Comparison of ENCODE assay signal across 8 mouse cellular contexts in the genomic region with DNA sequence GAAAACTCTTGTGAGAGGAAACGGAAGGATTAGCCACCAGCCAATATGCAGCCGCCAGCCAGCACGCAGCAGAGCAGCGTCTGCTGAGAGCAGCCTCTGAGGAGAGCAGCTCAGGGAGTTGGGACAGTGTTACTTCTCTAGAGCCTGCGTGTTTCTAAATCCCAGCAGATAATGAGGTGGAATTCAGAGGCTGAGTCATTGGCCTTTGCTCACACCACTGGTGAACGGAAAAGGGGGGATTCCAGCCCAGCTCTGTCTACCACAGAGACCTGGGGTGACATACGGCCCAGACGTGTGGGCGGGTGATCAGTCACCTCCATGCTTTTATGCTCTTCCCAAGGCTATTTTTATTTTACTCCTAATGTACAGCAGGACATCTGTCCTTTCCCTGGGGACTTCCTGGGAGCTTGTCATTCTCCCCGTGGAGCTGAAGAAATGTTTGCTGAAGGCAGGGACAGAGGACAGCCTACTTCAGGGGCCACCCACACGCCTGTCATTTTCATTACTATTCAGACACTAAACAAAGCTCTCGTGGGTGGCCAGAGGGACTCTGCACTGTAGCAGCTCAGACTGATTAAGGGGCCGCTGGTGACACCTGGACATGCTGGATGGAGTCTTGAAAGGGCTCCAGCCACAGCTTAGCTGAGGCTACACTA. TPM values are rescaled to one million over a fixed set of nuclear protein-coding genes. Genes with fewer than 3 reads are reported as not detected.
A peak's percentile ranks its signal among the peaks of the same experiment; 100 is the strongest.
DNase-seq lines count a peak whose midpoint lies in the region; ATAC-seq and TF ChIP-seq lines count a peak whose summit lies in the region.

No protein-coding gene starts in this region.

- no peak overlapping the region for H3K27ac ChIP-seq in lung, postnatal 0 days (ENCODE audit: low read length)
- H3K27ac ChIP-seq in heart, postnatal 0 days (ENCODE audit: low read depth), result no peak overlapping the region
- peak overlapping the region; percentile 56; the same call in 1 of the 2 replicates for H3K27ac ChIP-seq in midbrain, embryonic 15.5 days

- peak; percentile 21 for DNase-seq in adrenal gland, postnatal 14 days
- no peak for DNase-seq in adrenal gland, adult 2 months
- peak; percentile 37 for DNase-seq in lung, postnatal 0 days (ENCODE audit: low spot score)
- no peak for DNase-seq in lung, adult 2 months
- peak; percentile 16 for DNase-seq in heart, postnatal 0 days (ENCODE audit: low spot score)
- DNase-seq in urinary bladder, postnatal 36 days (ENCODE audit: low spot score in 2 of 2), result no peak
- no peak for DNase-seq in testis, postnatal 14 days (ENCODE audit: low spot score)

- no peaks in the 10 kb centered on the region for H3K27me3 ChIP-seq in lung, postnatal 0 days (replicated peaks; ENCODE audit: insufficient read depth, low read length)
- peaks cover 21% of the 10 kb centered on the region for H3K27me3 ChIP-seq in heart, postnatal 0 days (ENCODE audit: control insufficient read depth, insufficient read depth, low read length)
- no peaks in the 10 kb centered on the region for H3K27me3 ChIP-seq in midbrain, embryonic 15.5 days (replicated peaks)

- H3K9me3 ChIP-seq in lung, postnatal 0 days (ENCODE audit: low read length), result no peaks in the 10 kb centered on the region
- no peaks in the 10 kb centered on the region for H3K9me3 ChIP-seq in heart, postnatal 0 days (replicated peaks; ENCODE audit: control insufficient read depth, low read length)
- H3K9me3 ChIP-seq in midbrain, embryonic 15.5 days, result no peaks in the 10 kb centered on the region

- no peak for TF ChIP-seq POLR2A in lung, adult 2 months (IDR thresholded peaks at IDR 0.05; ENCODE audit: borderline replicate concordance, extremely low read depth, low read depth, low read length)

- no peak for TF ChIP-seq EP300 in lung, postnatal 0 days (IDR thresholded peaks at IDR 0.05)
- no peak for TF ChIP-seq EP300 in heart, postnatal 0 days (IDR thresholded peaks at IDR 0.05; ENCODE audit: low read depth)

- no peak overlapping the region for H3K4me3 ChIP-seq in lung, postnatal 0 days (ENCODE audit: low read depth, low read length)
- no peak overlapping the region for H3K4me3 ChIP-seq in lung, adult 2 months (replicated peaks; ENCODE audit: extremely low read depth, low read depth, low read length)
- no peak overlapping the region for H3K4me3 ChIP-seq in heart, postnatal 0 days (ENCODE audit: low read depth, low read length)
- no peak overlapping the region for H3K4me3 ChIP-seq in midbrain, embryonic 15.5 days

- TF ChIP-seq CTCF in lung, postnatal 0 days (IDR thresholded peaks at IDR 0.05), result no peak
- no peak for TF ChIP-seq CTCF in lung, adult 2 months (IDR thresholded peaks at IDR 0.05; ENCODE audit: insufficient read depth, low read length)
- TF ChIP-seq CTCF in heart, postnatal 0 days (IDR thresholded peaks at IDR 0.05; ENCODE audit: low read depth), result no peak

- no peaks in the 10 kb centered on the region for H3K4me1 ChIP-seq in lung, postnatal 0 days (ENCODE audit: insufficient read depth, low read depth, low read length)
- H3K4me1 ChIP-seq in lung, adult 2 months (ENCODE audit: control insufficient read depth, insufficient read depth, low read length), result no peaks in the 10 kb centered on the region
- H3K4me1 ChIP-seq in heart, postnatal 0 days (ENCODE audit: control insufficient read depth, insufficient read depth), result peaks cover 12% of the 10 kb centered on the region
- peaks cover 47% of the 10 kb centered on the region for H3K4me1 ChIP-seq in midbrain, embryonic 15.5 days

- no peak overlapping the region for H3K4me2 ChIP-seq in lung, postnatal 0 days (replicated peaks; ENCODE audit: low read depth, low read length)
- peak overlapping the region; percentile 32; the same call in 1 of the 2 replicates for H3K4me2 ChIP-seq in heart, postnatal 0 days (ENCODE audit: low read depth, low read length)
- 0 out of 2 replicates have a peak overlapping the region, but pooled peaks have one; percentile 5 for H3K4me2 ChIP-seq in midbrain, embryonic 15.5 days

- WGBS in lung, postnatal 0 days, result 21% methylated on average over 13 of the region's 13 CpGs
- WGBS in lung, adult 2 months, result 24% methylated on average over 13 of the region's 13 CpGs
- 11% methylated on average over 13 of the region's 13 CpGs for WGBS in heart, postnatal 0 days
- WGBS in midbrain, embryonic 15.5 days, result 5% methylated on average over 13 of the region's 13 CpGs

- no peak overlapping the region for H3K9ac ChIP-seq in lung, postnatal 0 days (replicated peaks; ENCODE audit: low read depth)
- H3K9ac ChIP-seq in heart, postnatal 0 days (replicated peaks; ENCODE audit: low read depth, low read length), result no peak overlapping the region
- 0 out of 2 replicates have a peak overlapping the region, but pooled peaks have one; percentile 5 for H3K9ac ChIP-seq in midbrain, embryonic 15.5 days

- H3K36me3 ChIP-seq in lung, postnatal 0 days (ENCODE audit: insufficient read depth, low read length), result no peaks in the 10 kb centered on the region
- no peaks in the 10 kb centered on the region for H3K36me3 ChIP-seq in heart, postnatal 0 days (replicated peaks; ENCODE audit: control insufficient read depth, insufficient read depth, low read length)
- no peaks in the 10 kb centered on the region for H3K36me3 ChIP-seq in midbrain, embryonic 15.5 days (replicated peaks)

- peak; percentile 46; the same call in 1 of the 2 replicates for ATAC-seq in lung, postnatal 0 days
- no peak for ATAC-seq in heart, postnatal 0 days (ENCODE audit: insufficient read depth, low read depth)
- ATAC-seq in midbrain, embryonic 15.5 days (replicated peaks), result peak; percentile 56; the same call in 1 of the 2 replicates

RNA-seq across cellular contexts. Expression of gene Rab11fip4, which starts 20.1 kb away (rescaled TPM):
- 3.3 and 3.8 TPM in 2 replicates for total RNA-seq in adrenal gland, postnatal 14 days (2021)
- 1 to 10 TPM; 1.8 to 7.2 TPM for total RNA-seq in adrenal gland, adult 2 months (2021)
- polyA plus RNA-seq in adrenal gland, adult 2 months (2012; rRNA removed), result 2.7 and 4.0 TPM in 2 replicates
- 0.74 and 1.1 TPM in 2 replicates for polyA plus RNA-seq in lung, postnatal 0 days (2015; fragmentation: Nextera tagmentation; extraction: Ambion mirVana)
- polyA plus RNA-seq in lung, adult 2 months (2012; rRNA removed), result 6.9 and 7.3 TPM in 2 replicates
- 2.0 TPM in 1 of 2 replicates, not detected in the other for total RNA-seq in heart, postnatal 0 days (2014; rRNA removed; ENCODE audit: low replicate concordance)
- polyA plus RNA-seq in heart, postnatal 0 days (2015; fragmentation: Nextera tagmentation; extraction: Ambion mirVana), result 0.03 TPM in 1 of 2 replicates, not detected in the other
- polyA plus RNA-seq in midbrain, embryonic 15.5 days (2015; fragmentation: Nextera tagmentation; extraction: Ambion mirVana), result 29.5 and 32.9 TPM in 2 replicates

Comparison
In these comparisons a context has a peak if more than half of its experiments do, and no peak if none do; other contexts are left out.
1. DNase-seq: peak in adrenal gland, postnatal 14 days (single experiment), lung, postnatal 0 days (single experiment) and heart, postnatal 0 days (single experiment); none in adrenal gland, adult 2 months (single experiment), lung, adult 2 months (single experiment), urinary bladder, postnatal 36 days (0 of 2) and testis, postnatal 14 days (single experiment).